Mouse (Mus musculus) heart, postnatal 0 days (tissue): ENCODE measurements around the gene Zdhhc6.

Experiments
- CTCF ChIP-seq: IDR thresholded peaks from 2 replicates; pipeline ENCODE4 v1.5.1; 2016; ENCODE audit warnings: antibody characterized with exemption, control low read depth, low read depth
- EP300 ChIP-seq: IDR thresholded peaks from 2 replicates; pipeline ENCODE4 v1.6.1; 2016; ENCODE audit warnings: antibody characterized with exemption, low read depth

- TF ChIP-seq CTCF, result no peak
- TF ChIP-seq EP300, result no peak
These were observed 21.2 kb upstream of the Zdhhc6 start for GRCm38 (mm10) chr19:55337066-55337465.
